Mouse (Mus musculus): ENCODE measurements around the gene Cd2. TPM values are rescaled to one million over a fixed set of nuclear protein-coding genes. Genes with fewer than 3 reads are reported as not detected.

The Cd2 gene
- 0.31 and 1.5 TPM in 2 replicates for polyA plus RNA-seq (2015; fragmentation: Nextera tagmentation; extraction: Ambion mirVana)

DNA sequence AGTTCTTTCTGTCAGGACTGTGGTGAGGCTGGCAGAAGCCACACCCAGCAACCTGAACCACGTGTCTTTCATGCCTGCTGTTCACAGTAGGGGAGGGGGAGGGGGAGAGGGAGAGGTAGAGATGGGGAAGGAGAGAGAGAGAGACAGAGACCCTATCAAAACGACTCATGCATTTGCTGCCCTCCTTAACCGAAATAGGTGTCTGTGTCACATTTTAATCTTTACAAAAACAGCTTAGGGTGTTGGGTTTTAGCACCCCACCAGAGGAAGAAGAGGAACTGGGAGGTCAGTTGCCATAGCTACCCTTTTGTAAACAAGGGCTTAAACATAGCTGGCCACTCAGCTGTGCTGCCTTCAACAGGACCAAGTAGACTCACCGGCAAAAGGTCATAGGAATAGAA is at the start of gene Cd2:
TSS of gene Cd2 (minus strand) at position 29 of the 401 bp plus-strand sequence.
- ATAC-seq (replicated peaks; ENCODE audit: insufficient number of reproducible peaks, insufficient read depth, low FRiP score, low read depth), result no peak
- WGBS, result 10% methylated on average over 4 of the region's 4 CpGs
- Histone ChIP-seq H3K9me3 (replicated peaks) (no peaks in the 10 kb centered on the region), H3K9ac (no peak within 1 kb of the TSS), H3K36me3 (no peaks in the 10 kb centered on the region), H3K4me1 (replicated peaks) (no peaks in the 10 kb centered on the region), H3K27me3 (no peaks in the 10 kb centered on the region), H3K27ac (no peak within 1 kb of the TSS), H3K4me3 (no peak within 1 kb of the TSS), H3K4me2 (no peak within 1 kb of the TSS)

DNA sequence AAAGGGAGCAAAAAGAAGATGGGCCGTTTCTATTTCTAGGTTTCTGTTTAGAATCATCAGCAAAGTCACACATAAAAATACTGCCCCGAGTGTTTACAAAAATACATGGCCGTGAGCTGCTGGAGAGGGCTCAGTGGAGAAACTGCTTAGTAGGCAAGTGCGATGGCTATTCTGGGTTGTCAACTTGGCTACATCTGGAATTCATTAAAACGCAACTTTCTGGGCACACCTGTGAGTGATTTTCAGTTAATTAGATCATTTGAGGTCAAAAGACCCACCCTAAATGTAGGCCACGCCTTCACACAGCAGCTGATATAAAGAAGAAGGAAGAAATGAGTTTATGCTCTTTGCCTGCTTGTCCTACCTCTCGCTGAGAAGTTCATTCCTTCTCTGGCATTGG is 40.9 kb upstream of the Cd2 start:
- no peaks in the 10 kb centered on the region; the same call in 1 of the 2 replicates for H3K4me1 ChIP-seq (replicated peaks)
- H3K4me2 ChIP-seq, result no peak overlapping the region
- H3K36me3 ChIP-seq, result no peaks in the 10 kb centered on the region
- no peak overlapping the region for H3K27ac ChIP-seq
- H3K27me3 ChIP-seq, result no peaks in the 10 kb centered on the region
- WGBS, result 76% methylated on average over 7 of the region's 7 CpGs
- no peaks in the 10 kb centered on the region for H3K9me3 ChIP-seq (replicated peaks)
- H3K9ac ChIP-seq, result no peak overlapping the region
- no peak overlapping the region for H3K4me3 ChIP-seq
- ATAC-seq (replicated peaks; ENCODE audit: insufficient number of reproducible peaks, insufficient read depth, low FRiP score, low read depth), result no peak

DNA sequence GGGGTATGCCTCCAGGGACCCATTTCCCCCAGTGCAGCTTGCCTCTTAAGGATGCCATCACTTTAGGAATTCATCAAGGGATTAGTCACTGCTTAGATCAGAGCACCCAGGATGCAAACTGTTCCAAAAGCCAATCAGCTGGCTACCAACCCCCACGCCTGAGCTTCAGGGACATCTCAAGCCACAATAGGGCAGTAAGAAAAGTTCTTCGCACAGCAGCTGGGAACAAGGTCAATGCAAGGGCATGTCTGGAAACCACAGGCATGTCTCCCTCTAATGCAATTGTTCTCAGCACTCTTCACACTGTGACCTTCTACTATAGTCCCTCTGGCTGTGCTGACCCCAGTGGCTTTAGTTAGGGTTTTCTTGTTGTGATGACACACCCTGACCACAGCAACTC is 39.5 kb upstream of the Cd2 start:
- 59% methylated on average over 2 of the region's 2 CpGs for WGBS
- no peaks in the 10 kb centered on the region for H3K9me3 ChIP-seq (replicated peaks)
- H3K27me3 ChIP-seq, result no peaks in the 10 kb centered on the region
- no peak overlapping the region for H3K4me2 ChIP-seq
- ATAC-seq (replicated peaks; ENCODE audit: insufficient number of reproducible peaks, insufficient read depth, low FRiP score, low read depth), result no peak
- no peak overlapping the region for H3K27ac ChIP-seq
- H3K4me3 ChIP-seq, result no peak overlapping the region
- H3K36me3 ChIP-seq, result no peaks in the 10 kb centered on the region
- no peak overlapping the region for H3K9ac ChIP-seq
- H3K4me1 ChIP-seq (replicated peaks), result no peaks in the 10 kb centered on the region; the same call in 1 of the 2 replicates

DNA sequence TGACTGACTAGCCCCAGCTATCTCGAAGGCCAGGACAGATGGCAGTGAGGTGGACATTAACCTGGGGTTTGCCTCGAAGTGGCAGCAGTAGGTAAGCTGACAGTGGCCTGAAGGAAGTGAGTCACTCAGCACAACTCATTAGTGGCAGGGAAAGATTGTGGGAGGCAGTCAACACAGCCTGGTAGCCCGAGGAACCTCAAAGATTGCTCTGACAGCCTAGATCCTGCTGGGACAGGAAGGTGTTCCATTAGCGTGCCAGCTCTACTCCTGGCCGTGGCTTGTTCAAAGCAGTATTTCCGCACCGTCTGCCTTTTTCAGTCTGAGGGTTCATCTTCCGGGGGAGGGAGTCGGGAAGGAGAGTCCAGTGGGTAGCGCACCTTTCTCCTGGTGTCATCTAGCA is 34.7 kb upstream of the Cd2 start:
- Histone ChIP-seq H3K4me3 (no peak overlapping the region), H3K36me3 (no peaks in the 10 kb centered on the region), H3K27ac (no peak overlapping the region), H3K27me3 (no peaks in the 10 kb centered on the region), H3K4me2 (no peak overlapping the region), H3K4me1 (replicated peaks) (no peaks in the 10 kb centered on the region; the same call in 1 of the 2 replicates), H3K9me3 (replicated peaks) (no peaks in the 10 kb centered on the region), H3K9ac (no peak overlapping the region)
- ATAC-seq (replicated peaks; ENCODE audit: insufficient number of reproducible peaks, insufficient read depth, low FRiP score, low read depth), result no peak
- 62% methylated on average over 10 of the region's 10 CpGs for WGBS

DNA sequence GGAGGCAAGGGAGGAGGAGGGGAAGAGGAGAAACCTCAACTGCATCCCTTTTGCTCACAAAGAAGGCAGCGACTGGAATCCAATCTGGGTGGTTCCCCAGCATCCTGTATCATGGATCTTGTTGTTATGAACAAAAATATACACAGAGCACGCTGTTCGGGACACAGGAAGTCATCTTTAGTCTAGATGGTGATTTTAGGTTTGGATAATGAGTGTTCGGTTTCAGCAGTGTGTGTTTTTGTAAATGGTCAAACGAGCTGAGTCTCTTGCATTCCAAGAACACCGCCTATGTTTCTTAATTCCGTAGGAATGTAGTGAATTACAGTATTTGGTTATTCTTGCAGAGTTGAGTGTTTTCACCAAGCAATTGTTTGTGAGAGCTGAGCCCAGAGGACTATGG is 33.1 kb upstream of the Cd2 start:
- Histone ChIP-seq H3K4me2 (no peak overlapping the region), H3K4me1 (replicated peaks) (no peaks in the 10 kb centered on the region), H3K9me3 (replicated peaks) (no peaks in the 10 kb centered on the region), H3K36me3 (no peaks in the 10 kb centered on the region), H3K4me3 (no peak overlapping the region), H3K27ac (no peak overlapping the region), H3K27me3 (no peaks in the 10 kb centered on the region), H3K9ac (no peak overlapping the region)
- no peak for ATAC-seq (replicated peaks; ENCODE audit: insufficient number of reproducible peaks, insufficient read depth, low FRiP score, low read depth)
- 57% methylated on average over 7 of the region's 7 CpGs for WGBS

DNA sequence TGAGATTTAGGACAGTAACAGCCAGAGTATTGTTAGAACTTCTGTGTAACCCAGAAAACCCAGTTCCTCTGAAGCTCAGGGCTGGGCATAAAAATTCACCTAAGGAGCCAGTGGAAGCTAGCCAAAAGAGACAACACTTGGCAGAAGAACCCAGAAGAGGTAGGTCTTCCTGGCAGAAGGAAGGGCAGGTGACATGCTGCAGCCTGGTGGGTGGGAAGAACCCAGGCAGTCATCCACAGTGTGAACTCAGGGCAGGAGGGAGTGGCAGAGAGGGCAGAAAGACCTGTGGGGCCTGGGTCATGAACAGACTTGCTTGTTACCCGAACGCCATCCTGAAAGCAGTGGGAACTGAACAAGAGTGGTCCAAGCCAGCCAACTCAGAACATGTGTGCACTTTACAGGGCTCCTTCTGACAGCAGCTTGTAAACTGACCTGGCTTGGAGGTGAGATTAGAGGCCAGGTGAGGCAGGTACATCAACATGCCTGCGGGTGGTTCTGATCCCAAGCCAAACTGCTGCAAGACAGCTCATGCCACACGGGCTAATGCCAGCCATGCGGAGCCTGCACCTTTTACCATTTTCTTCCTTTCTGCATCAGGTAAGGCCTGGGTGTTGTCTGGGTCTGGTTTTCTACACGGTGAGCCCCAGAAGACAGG is 30.9 kb upstream of the Cd2 start:
- no peak overlapping the region for H3K27ac ChIP-seq
- 88% methylated on average over 6 of the region's 6 CpGs for WGBS
- no peak overlapping the region for H3K4me3 ChIP-seq
- no peaks in the 10 kb centered on the region for H3K9me3 ChIP-seq (replicated peaks)
- no peaks in the 10 kb centered on the region for H3K4me1 ChIP-seq (replicated peaks)
- no peaks in the 10 kb centered on the region for H3K27me3 ChIP-seq
- no peak for ATAC-seq (replicated peaks; ENCODE audit: insufficient number of reproducible peaks, insufficient read depth, low FRiP score, low read depth)
- no peaks in the 10 kb centered on the region for H3K36me3 ChIP-seq
- no peak overlapping the region for H3K4me2 ChIP-seq
- H3K9ac ChIP-seq, result no peak overlapping the region

DNA sequence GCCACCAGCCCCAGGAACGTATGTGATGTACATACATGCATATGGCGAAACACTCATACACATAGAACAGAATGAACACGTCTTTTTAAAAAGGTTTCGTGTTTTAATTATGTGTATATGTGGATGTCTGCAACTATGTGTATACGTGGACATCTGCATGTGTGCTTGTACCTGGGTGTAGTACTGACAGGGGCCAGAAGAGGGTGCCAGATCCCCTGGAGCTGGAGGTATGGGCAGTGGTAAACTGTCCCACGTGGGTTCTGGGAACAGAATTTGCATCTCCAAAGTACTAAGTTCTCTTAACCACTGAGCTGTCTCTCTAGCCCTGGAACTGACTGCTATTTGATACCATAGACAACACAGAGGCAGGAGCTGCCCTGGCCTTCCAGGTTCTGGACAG is 30.4 kb upstream of the Cd2 start:
- H3K4me3 ChIP-seq, result no peak overlapping the region
- H3K9me3 ChIP-seq (replicated peaks), result no peaks in the 10 kb centered on the region
- no peak overlapping the region for H3K4me2 ChIP-seq
- WGBS, result 65% methylated on average over 6 of the region's 6 CpGs
- no peaks in the 10 kb centered on the region for H3K36me3 ChIP-seq
- ATAC-seq (replicated peaks; ENCODE audit: insufficient number of reproducible peaks, insufficient read depth, low FRiP score, low read depth), result no peak
- no peak overlapping the region for H3K27ac ChIP-seq
- H3K9ac ChIP-seq, result no peak overlapping the region
- H3K27me3 ChIP-seq, result no peaks in the 10 kb centered on the region
- H3K4me1 ChIP-seq (replicated peaks), result no peaks in the 10 kb centered on the region

- no peak overlapping the region for H3K27ac ChIP-seq
- no peaks in the 10 kb centered on the region for H3K27me3 ChIP-seq
- ATAC-seq (replicated peaks; ENCODE audit: insufficient number of reproducible peaks, insufficient read depth, low FRiP score, low read depth), result no peak
- peaks cover 4% of the 10 kb centered on the region; the same call in 1 of the 2 replicates for H3K4me1 ChIP-seq (replicated peaks)
- no peak overlapping the region for H3K9ac ChIP-seq
- H3K9me3 ChIP-seq (replicated peaks), result no peaks in the 10 kb centered on the region
- no peak overlapping the region for H3K4me3 ChIP-seq
- H3K4me2 ChIP-seq, result no peak overlapping the region
- no peaks in the 10 kb centered on the region for H3K36me3 ChIP-seq
- 66% methylated on average over 6 of the region's 6 CpGs for WGBS
Measured at GRCm38 (mm10) chr3:101314954-101315353, 27.2 kb upstream of the Cd2 start.

DNA sequence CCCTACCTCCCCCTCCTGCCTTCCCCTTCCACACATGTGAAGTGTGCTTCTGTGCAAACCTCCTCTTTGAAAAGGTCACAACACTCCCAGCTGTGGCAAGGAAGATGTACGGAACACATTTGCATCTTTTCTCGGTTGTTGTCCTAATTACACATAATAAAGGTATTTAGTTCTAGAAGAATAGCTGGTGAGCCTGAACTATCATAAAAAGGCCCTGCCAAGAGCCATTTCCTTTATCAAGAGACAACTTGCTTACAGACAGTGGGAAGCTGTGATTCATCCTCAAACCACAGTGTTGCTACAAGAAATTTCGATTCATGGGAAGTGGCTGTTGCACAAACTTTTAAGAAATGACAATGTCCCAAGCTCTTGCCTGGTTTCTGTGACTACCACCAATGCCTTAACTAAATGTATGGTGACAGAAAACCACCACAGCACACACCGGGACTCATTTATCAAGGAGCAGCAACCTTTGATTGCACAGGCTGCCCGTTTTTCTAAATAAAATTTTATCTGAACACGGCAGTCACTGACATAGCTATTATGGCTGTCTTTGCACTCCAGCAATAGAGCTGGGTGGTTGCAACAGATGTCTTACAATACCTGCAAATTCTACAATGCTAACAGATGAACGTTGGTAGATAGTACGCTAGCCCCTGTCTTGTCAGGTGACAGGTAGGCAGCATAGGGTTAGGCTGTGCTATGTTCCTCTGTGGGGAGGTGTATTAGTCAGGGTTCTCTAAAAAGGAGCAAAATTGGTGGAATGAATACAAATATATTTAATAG is 25.7 kb upstream of the Cd2 start:
- Histone ChIP-seq H3K4me3 (no peak overlapping the region), H3K27ac (no peak overlapping the region), H3K9ac (no peak overlapping the region), H3K27me3 (no peaks in the 10 kb centered on the region), H3K4me1 (replicated peaks) (peaks cover 7% of the 10 kb centered on the region; the same call in 1 of the 2 replicates), H3K4me2 (no peak overlapping the region), H3K36me3 (no peaks in the 10 kb centered on the region), H3K9me3 (replicated peaks) (no peaks in the 10 kb centered on the region)
- 76% methylated on average over 8 of the region's 8 CpGs for WGBS
- ATAC-seq (replicated peaks; ENCODE audit: insufficient number of reproducible peaks, insufficient read depth, low FRiP score, low read depth), result no peak

DNA sequence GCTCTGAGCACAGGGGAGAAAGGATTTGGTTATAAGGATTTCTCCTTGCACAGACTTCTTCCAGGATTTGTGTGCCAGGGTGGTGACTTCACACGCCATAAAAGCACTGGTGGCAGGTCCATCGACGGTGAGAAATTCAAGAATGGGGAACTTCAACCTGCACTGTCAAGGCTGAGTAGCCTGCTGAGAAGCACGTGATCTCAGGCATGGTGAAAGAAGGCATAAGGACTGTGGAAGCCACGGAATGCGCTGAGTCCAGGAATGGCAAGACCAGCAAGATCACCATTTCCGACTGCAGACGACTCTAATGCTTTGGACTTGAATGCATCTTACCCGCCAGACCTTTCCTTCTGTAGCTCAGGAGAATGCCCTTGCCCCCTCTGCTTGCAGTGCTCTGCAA is 23.2 kb upstream of the Cd2 start:
- Histone ChIP-seq H3K27ac (no peak overlapping the region), H3K36me3 (no peaks in the 10 kb centered on the region), H3K9ac (no peak overlapping the region), H3K4me2 (no peak overlapping the region), H3K9me3 (replicated peaks) (no peaks in the 10 kb centered on the region), H3K4me3 (no peak overlapping the region), H3K4me1 (replicated peaks) (peaks cover 7% of the 10 kb centered on the region; the same call in 1 of the 2 replicates), H3K27me3 (no peaks in the 10 kb centered on the region)
- WGBS, result 30% methylated on average over 9 of the region's 9 CpGs
- ATAC-seq (replicated peaks; ENCODE audit: insufficient number of reproducible peaks, insufficient read depth, low FRiP score, low read depth), result no peak

DNA sequence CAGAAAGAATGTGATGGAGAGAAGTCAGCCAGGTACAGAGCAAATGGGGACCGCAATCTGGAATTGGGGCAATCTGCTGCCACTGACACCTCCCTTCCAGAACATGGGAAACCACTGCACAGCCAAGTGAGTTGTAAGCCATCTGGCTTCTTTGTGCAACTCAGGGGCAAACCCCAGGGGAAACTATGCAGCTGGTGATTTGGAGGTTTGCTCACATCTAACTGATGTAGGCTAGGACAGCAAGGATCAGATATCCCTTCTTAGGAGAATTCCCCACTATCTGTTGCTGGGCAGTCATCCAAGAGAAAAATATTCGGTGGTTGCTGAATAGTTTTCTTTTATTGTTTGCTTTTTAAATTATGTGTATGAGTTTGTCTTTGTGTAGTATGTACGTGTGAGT is 21.9 kb upstream of the Cd2 start:
- H3K9me3 ChIP-seq (replicated peaks), result no peaks in the 10 kb centered on the region
- no peak overlapping the region for H3K27ac ChIP-seq
- WGBS, result 62% methylated on average over 3 of the region's 3 CpGs
- no peaks in the 10 kb centered on the region for H3K36me3 ChIP-seq
- peaks cover 7% of the 10 kb centered on the region; the same call in 1 of the 2 replicates for H3K4me1 ChIP-seq (replicated peaks)
- H3K9ac ChIP-seq, result no peak overlapping the region
- no peak overlapping the region for H3K4me3 ChIP-seq
- ATAC-seq (replicated peaks; ENCODE audit: insufficient number of reproducible peaks, insufficient read depth, low FRiP score, low read depth), result no peak
- H3K27me3 ChIP-seq, result no peaks in the 10 kb centered on the region
- H3K4me2 ChIP-seq, result no peak overlapping the region

- H3K36me3 ChIP-seq, result no peaks in the 10 kb centered on the region
- no peak overlapping the region for H3K9ac ChIP-seq
- no peaks in the 10 kb centered on the region for H3K9me3 ChIP-seq (replicated peaks)
- H3K27me3 ChIP-seq, result 0 out of 2 replicates have a peak, but pooled peaks cover 3% of the 10 kb centered on the region
- no peak overlapping the region for H3K4me2 ChIP-seq
- ATAC-seq (replicated peaks; ENCODE audit: insufficient number of reproducible peaks, insufficient read depth, low FRiP score, low read depth), result no peak
- 58% methylated on average over 9 of the region's 9 CpGs for WGBS
- H3K27ac ChIP-seq, result no peak overlapping the region
- H3K4me3 ChIP-seq, result no peak overlapping the region
- H3K4me1 ChIP-seq (replicated peaks), result peaks cover 10% of the 10 kb centered on the region
Measured at GRCm38 (mm10) chr3:101306090-101306489, 18.4 kb upstream of the Cd2 start.
